Mouse (Mus musculus): ENCODE results near the gene Nosip.

- TF ChIP-seq CTCF (IDR thresholded peaks at IDR 0.05; ENCODE audit: borderline replicate concordance, control insufficient read depth, extremely low read depth, insufficient read depth, low read length, poor library complexity) (no peak), POLR2A (IDR thresholded peaks at IDR 0.05; ENCODE audit: control insufficient read depth, extremely low read depth, insufficient read depth, low read length, poor library complexity) (no peak)
Observed at GRCm38 (mm10) chr7:45082401-45083299, 20.4 kb downstream of the Nosip start.
